Mouse (Mus musculus): Measurements from ENCODE around the gene Spc24. TPM values are rescaled to one million over a fixed set of nuclear protein-coding genes. Genes with fewer than 3 reads are reported as not detected.

The Spc24 gene
- polyA plus RNA-seq, 1 experiment: 80.1 TPM

GRCm38 (mm10) chr9:21733446-21733845 is 26.7 kb downstream of the Spc24 start:
- Histone ChIP-seq H3K79me2 (ENCODE audit: control insufficient read depth, insufficient read depth) (peaks cover 64% of the 10 kb centered on the region), H3K79me3 (ENCODE audit: low read depth) (peaks cover 46% of the 10 kb centered on the region), H3K36me3 (ENCODE audit: control insufficient read depth, insufficient read depth) (peaks cover 80% of the 10 kb centered on the region), H3K4me3 (ENCODE audit: insufficient read depth, poor library complexity, severe bottlenecking) (no peak overlapping the region), H3K27me3 (ENCODE audit: control insufficient read depth, insufficient read depth, insufficient read length) (no peaks in the 10 kb centered on the region), H3ac (ENCODE audit: control insufficient read depth, insufficient read length, low read depth) (no peak overlapping the region)
- TF ChIP-seq MYOG (IDR thresholded peaks at IDR 0.05; ENCODE audit: control insufficient read depth, extremely low read depth, insufficient read length) (no peak), MAX (IDR thresholded peaks at IDR 0.05) (no peak), CEBPB (IDR thresholded peaks at IDR 0.05; ENCODE audit: low read depth) (no peak), CTCF (IDR thresholded peaks at IDR 0.05; ENCODE audit: control insufficient read depth, insufficient read depth, insufficient read length) (no peak), USF1 (IDR thresholded peaks at IDR 0.05; ENCODE audit: low read depth) (no peak), MYOD1 (IDR thresholded peaks at IDR 0.05; ENCODE audit: control insufficient read depth, insufficient read length, low read depth) (no peak), FOSL1 (IDR thresholded peaks at IDR 0.05; ENCODE audit: insufficient read depth, low read length, poor library complexity, severe bottlenecking) (no peak)

GRCm38 (mm10) chr9:21732288-21732687 is 27.8 kb downstream of the Spc24 start:
- peaks cover 74% of the 10 kb centered on the region for H3K36me3 ChIP-seq (ENCODE audit: control insufficient read depth, insufficient read depth)
- peaks cover 76% of the 10 kb centered on the region for H3K79me2 ChIP-seq (ENCODE audit: control insufficient read depth, insufficient read depth)
- H3ac ChIP-seq (ENCODE audit: control insufficient read depth, insufficient read length, low read depth): no peak overlapping the region
- peaks cover 55% of the 10 kb centered on the region for H3K79me3 ChIP-seq (ENCODE audit: low read depth)
- H3K4me3 ChIP-seq (ENCODE audit: insufficient read depth, poor library complexity, severe bottlenecking): no peak overlapping the region
- H3K27me3 ChIP-seq (ENCODE audit: control insufficient read depth, insufficient read depth, insufficient read length): no peaks in the 10 kb centered on the region
- TF ChIP-seq MYOG (IDR thresholded peaks at IDR 0.05; ENCODE audit: control insufficient read depth, extremely low read depth, insufficient read length) (no peak), FOSL1 (IDR thresholded peaks at IDR 0.05; ENCODE audit: insufficient read depth, low read length, poor library complexity, severe bottlenecking) (no peak), CTCF (IDR thresholded peaks at IDR 0.05; ENCODE audit: control insufficient read depth, insufficient read depth, insufficient read length) (no peak), MYOD1 (IDR thresholded peaks at IDR 0.05; ENCODE audit: control insufficient read depth, insufficient read length, low read depth) (no peak), USF1 (IDR thresholded peaks at IDR 0.05; ENCODE audit: low read depth) (no peak), MAX (IDR thresholded peaks at IDR 0.05) (no peak), CEBPB (IDR thresholded peaks at IDR 0.05; ENCODE audit: low read depth) (no peak)

GRCm38 (mm10) chr9:21729264-21729663 is 30.8 kb downstream of the Spc24 start:
- peaks cover 98% of the 10 kb centered on the region for H3K79me2 ChIP-seq (ENCODE audit: control insufficient read depth, insufficient read depth)
- H3K4me3 ChIP-seq (ENCODE audit: insufficient read depth, poor library complexity, severe bottlenecking): no peak overlapping the region
- no peaks in the 10 kb centered on the region for H3K27me3 ChIP-seq (ENCODE audit: control insufficient read depth, insufficient read depth, insufficient read length)
- H3ac ChIP-seq (ENCODE audit: control insufficient read depth, insufficient read length, low read depth): no peak overlapping the region
- TF ChIP-seq MYOD1 (IDR thresholded peaks at IDR 0.05; ENCODE audit: control insufficient read depth, insufficient read length, low read depth) (peak; percentile 93), CTCF (IDR thresholded peaks at IDR 0.05; ENCODE audit: control insufficient read depth, insufficient read depth, insufficient read length) (no peak), USF1 (IDR thresholded peaks at IDR 0.05; ENCODE audit: low read depth) (no peak), FOSL1 (IDR thresholded peaks at IDR 0.05; ENCODE audit: insufficient read depth, low read length, poor library complexity, severe bottlenecking) (peak; percentile 94), MAX (IDR thresholded peaks at IDR 0.05) (peak; percentile 80)
- peaks cover 78% of the 10 kb centered on the region for H3K79me3 ChIP-seq (ENCODE audit: low read depth)
- H3K36me3 ChIP-seq (ENCODE audit: control insufficient read depth, insufficient read depth): peaks cover 71% of the 10 kb centered on the region

- Histone ChIP-seq H3K79me3 (ENCODE audit: low read depth) (peaks cover 79% of the 10 kb centered on the region), H3K27me3 (ENCODE audit: control insufficient read depth, insufficient read depth, insufficient read length) (no peaks in the 10 kb centered on the region), H3ac (ENCODE audit: control insufficient read depth, insufficient read length, low read depth) (no peak overlapping the region), H3K36me3 (ENCODE audit: control insufficient read depth, insufficient read depth) (peaks cover 62% of the 10 kb centered on the region), H3K4me3 (ENCODE audit: insufficient read depth, poor library complexity, severe bottlenecking) (no peak overlapping the region), H3K79me2 (ENCODE audit: control insufficient read depth, insufficient read depth) (peaks cover 97% of the 10 kb centered on the region)
- TF ChIP-seq MAX (IDR thresholded peaks at IDR 0.05) (no peak), USF1 (IDR thresholded peaks at IDR 0.05; ENCODE audit: low read depth) (no peak), MYOD1 (IDR thresholded peaks at IDR 0.05; ENCODE audit: control insufficient read depth, insufficient read length, low read depth) (no peak), CEBPB (IDR thresholded peaks at IDR 0.05; ENCODE audit: low read depth) (no peak), MYOG (IDR thresholded peaks at IDR 0.05; ENCODE audit: control insufficient read depth, extremely low read depth, insufficient read length) (no peak), CTCF (IDR thresholded peaks at IDR 0.05; ENCODE audit: control insufficient read depth, insufficient read depth, insufficient read length) (no peak), FOSL1 (IDR thresholded peaks at IDR 0.05; ENCODE audit: insufficient read depth, low read length, poor library complexity, severe bottlenecking) (no peak)
These were observed 31.8 kb downstream of the Spc24 start for GRCm38 (mm10) chr9:21728261-21728832.

GRCm38 (mm10) chr9:21726218-21726975 is 33.7 kb downstream of the Spc24 start:
- peaks cover 77% of the 10 kb centered on the region for H3K79me2 ChIP-seq (ENCODE audit: control insufficient read depth, insufficient read depth)
- H3K4me3 ChIP-seq (ENCODE audit: insufficient read depth, poor library complexity, severe bottlenecking): no peak overlapping the region
- no peaks in the 10 kb centered on the region for H3K27me3 ChIP-seq (ENCODE audit: control insufficient read depth, insufficient read depth, insufficient read length)
- H3K79me3 ChIP-seq (ENCODE audit: low read depth): peaks cover 66% of the 10 kb centered on the region
- H3K36me3 ChIP-seq (ENCODE audit: control insufficient read depth, insufficient read depth): peaks cover 42% of the 10 kb centered on the region
- H3ac ChIP-seq (ENCODE audit: control insufficient read depth, insufficient read length, low read depth): no peak overlapping the region
- TF ChIP-seq USF1 (IDR thresholded peaks at IDR 0.05; ENCODE audit: low read depth) (no peak), MYOG (IDR thresholded peaks at IDR 0.05; ENCODE audit: control insufficient read depth, extremely low read depth, insufficient read length) (no peak), FOSL1 (IDR thresholded peaks at IDR 0.05; ENCODE audit: insufficient read depth, low read length, poor library complexity, severe bottlenecking) (no peak), MYOD1 (IDR thresholded peaks at IDR 0.05; ENCODE audit: control insufficient read depth, insufficient read length, low read depth) (no peak), MAX (IDR thresholded peaks at IDR 0.05) (no peak), CTCF (IDR thresholded peaks at IDR 0.05; ENCODE audit: control insufficient read depth, insufficient read depth, insufficient read length) (no peak), CEBPB (IDR thresholded peaks at IDR 0.05; ENCODE audit: low read depth) (no peak)

Data from C2C12 (cell line).